Mouse (Mus musculus) ES-Bruce4 (cell line): Measurements from ENCODE around the gene Nipal4. TPM values are rescaled to one million over a fixed set of nuclear protein-coding genes. Genes with fewer than 3 reads are reported as not detected.
A peak's percentile ranks its signal among the peaks of the same experiment; 100 is the strongest.

ENCODE experiments used
- H3K27ac ChIP-seq: 2 replicates; pipeline ENCODE4 v1.5.1; 2012; ENCODE audit warnings: low read length, inconsistent platforms; ENCODE audit not compliant: insufficient read depth
- H3K27me3 ChIP-seq: 2 replicates; pipeline ENCODE4 v1.6.1; 2012; ENCODE audit warnings: mild to moderate bottlenecking, low read length, inconsistent platforms; ENCODE audit not compliant: control insufficient read depth, poor library complexity, insufficient read depth, severe bottlenecking
- H3K36me3 ChIP-seq: 2 replicates; pipeline ENCODE4 v1.6.1; 2012; ENCODE audit warnings: inconsistent platforms, mild to moderate bottlenecking, low read length, moderate library complexity; ENCODE audit not compliant: control insufficient read depth, poor library complexity, insufficient read depth, severe bottlenecking
- H3K4me1 ChIP-seq: one replicate; pipeline ENCODE4 v1.8.1; 2011; ENCODE audit warnings: low read length; ENCODE audit not compliant: control insufficient read depth, insufficient read depth
- H3K4me3 ChIP-seq: 2 replicates; pipeline ENCODE4 v1.5.1; 2011; ENCODE audit warnings: low read depth, mild to moderate bottlenecking, low read length
- H3K9ac ChIP-seq: 2 replicates; pipeline ENCODE4 v1.6.1; 2012; ENCODE audit warnings: low read depth, mild to moderate bottlenecking, inconsistent platforms; ENCODE audit not compliant: poor library complexity, severe bottlenecking
- H3K9me3 ChIP-seq: replicated peaks from 2 replicates; pipeline ENCODE4 v1.6.1; 2012; ENCODE audit warnings: mild to moderate bottlenecking, low read length, inconsistent platforms; ENCODE audit not compliant: control insufficient read depth, poor library complexity, insufficient read depth, severe bottlenecking
- CTCF ChIP-seq: IDR thresholded peaks from one replicate; pipeline ENCODE4 v1.8.1; 2011; ENCODE audit warnings: low read depth, low read length
- EP300 ChIP-seq: IDR thresholded peaks from 2 replicates; pipeline ENCODE4 v1.6.1; 2011; ENCODE audit warnings: low read depth, low read length; ENCODE audit not compliant: insufficient read depth
- POLR2A ChIP-seq: IDR thresholded peaks from one replicate; pipeline ENCODE4 v1.8.1; 2011; ENCODE audit warnings: low read length; ENCODE audit not compliant: insufficient read depth
- polyA plus RNA-seq: library from polyadenylated mRNA; stranded (reverse); fragments of >200 nt; gene quantifications from 2 replicates; pipeline ENCODE4 v1.2.4, GENCODE M21; 2011; ENCODE audit warnings: low read depth; ENCODE audit not compliant: missing spikeins, insufficient read depth, insufficient read length

Nipal4 gene
- polyA plus RNA-seq, 1 experiment, result 4.1 TPM

DNA sequence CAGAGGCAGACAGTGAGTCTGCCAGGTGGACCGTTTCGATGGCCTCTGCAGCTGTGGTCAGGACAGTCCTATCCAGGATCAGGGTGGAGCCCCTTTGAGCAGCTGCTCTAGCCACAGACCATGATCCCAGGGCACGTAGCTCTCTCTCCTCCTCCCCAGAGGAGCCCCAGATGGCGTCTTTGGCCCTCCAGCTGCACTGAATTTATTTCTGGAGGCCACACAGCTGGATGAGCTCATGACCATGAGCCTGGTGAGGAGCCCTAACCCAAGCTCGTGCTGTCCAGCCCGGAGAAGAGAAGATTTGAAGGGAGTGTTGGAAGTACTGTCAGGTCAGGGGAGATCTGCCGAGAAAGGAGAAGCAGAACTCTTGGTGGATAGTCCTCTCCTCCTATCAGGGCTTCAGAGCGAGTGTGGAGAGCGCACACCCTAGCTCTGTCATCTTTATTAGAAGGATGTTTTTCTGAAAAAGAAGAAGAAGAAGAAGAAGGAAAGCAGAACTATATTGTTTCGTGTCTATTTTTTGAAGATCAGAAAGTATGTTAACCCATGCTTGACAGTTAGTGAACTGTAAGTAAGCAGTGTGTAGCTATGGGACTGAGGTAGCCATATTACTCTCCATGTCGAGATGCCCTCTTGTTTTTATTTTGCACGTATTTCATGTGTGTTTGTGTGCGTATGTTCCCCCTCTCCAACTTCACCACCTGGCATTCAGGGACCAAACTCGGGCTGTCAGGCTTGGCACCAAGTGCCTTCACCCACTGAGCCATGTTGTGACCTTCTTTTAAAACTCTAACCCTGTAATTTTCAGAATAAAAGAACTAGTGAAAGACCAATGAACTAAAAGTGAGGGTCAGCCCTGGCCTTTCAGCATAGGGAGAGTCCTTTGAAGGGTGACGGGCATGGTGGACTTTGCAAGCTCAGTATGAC is 38.4 kb downstream of the Nipal4 start:
- Histone ChIP-seq H3K9ac (no peak overlapping the region), H3K4me3 (no peak overlapping the region), H3K9me3 (no peaks in the 10 kb centered on the region), H3K27ac (no peak overlapping the region), H3K4me1 (no peaks in the 10 kb centered on the region), H3K27me3 (no peaks in the 10 kb centered on the region), H3K36me3 (peaks cover 24% of the 10 kb centered on the region)
- TF ChIP-seq EP300 (no peak), POLR2A (no peak), CTCF (no peak)

DNA sequence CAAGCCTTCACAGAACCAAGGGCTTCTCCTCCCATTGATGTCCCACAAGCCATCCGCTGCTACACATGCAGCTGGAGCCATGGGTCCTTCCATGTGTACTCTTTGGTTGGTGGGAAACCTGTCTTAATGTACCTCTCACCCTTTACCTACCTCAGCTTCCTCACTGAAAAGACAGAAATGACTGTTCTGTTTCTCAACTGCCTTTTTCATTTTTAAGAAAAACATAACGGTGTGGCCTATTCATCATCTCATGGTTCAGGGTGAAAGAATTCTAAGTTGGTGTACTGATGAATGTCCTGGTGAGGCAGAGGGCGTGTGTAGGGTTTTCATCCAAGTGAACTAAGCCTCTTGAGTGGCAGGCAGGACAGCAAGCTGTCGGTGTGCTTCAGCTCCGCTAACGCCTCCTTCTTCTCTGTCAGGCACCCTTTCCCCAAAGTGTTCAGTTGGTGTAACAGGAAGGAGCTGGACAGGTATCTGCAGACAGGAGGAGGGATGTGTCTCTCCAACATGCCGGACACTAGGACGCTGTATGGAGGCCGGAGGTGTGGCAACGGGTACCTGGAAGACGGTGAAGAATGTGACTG is 39.4 kb downstream of the Nipal4 start:
- Histone ChIP-seq H3K9ac (no peak overlapping the region), H3K9me3 (no peaks in the 10 kb centered on the region), H3K4me3 (no peak overlapping the region), H3K27ac (no peak overlapping the region), H3K36me3 (peaks cover 24% of the 10 kb centered on the region), H3K27me3 (no peaks in the 10 kb centered on the region), H3K4me1 (no peaks in the 10 kb centered on the region)
- TF ChIP-seq POLR2A (no peak), EP300 (no peak)

DNA sequence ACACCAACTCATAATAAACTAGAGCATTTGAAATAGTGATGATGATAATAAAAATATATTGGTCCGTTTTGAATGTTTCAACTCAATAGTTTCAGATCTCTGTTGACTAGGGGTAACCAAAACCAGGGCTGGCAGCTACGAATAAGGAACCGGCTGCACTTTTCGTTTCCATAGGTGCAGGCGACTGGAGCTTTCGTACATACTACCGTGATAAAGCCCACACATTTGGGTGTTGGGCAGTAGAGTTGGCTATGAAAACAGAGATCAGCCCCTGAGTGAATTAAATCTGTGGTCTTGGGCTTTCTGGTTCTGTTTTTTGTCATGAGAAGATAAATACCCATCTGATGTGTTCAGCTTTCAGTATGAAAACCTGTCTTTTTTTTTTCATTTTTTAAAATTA is 40.0 kb downstream of the Nipal4 start:
- peaks cover 5% of the 10 kb centered on the region for H3K4me1 ChIP-seq
- H3K4me3 ChIP-seq, result no peak overlapping the region
- no peak overlapping the region for H3K9ac ChIP-seq
- no peaks in the 10 kb centered on the region for H3K27me3 ChIP-seq
- H3K36me3 ChIP-seq, result peaks cover 19% of the 10 kb centered on the region
- H3K9me3 ChIP-seq, result no peaks in the 10 kb centered on the region
- no peak overlapping the region for H3K27ac ChIP-seq
- no peak for TF ChIP-seq CTCF
- no peak for TF ChIP-seq EP300
- no peak for TF ChIP-seq POLR2A

DNA sequence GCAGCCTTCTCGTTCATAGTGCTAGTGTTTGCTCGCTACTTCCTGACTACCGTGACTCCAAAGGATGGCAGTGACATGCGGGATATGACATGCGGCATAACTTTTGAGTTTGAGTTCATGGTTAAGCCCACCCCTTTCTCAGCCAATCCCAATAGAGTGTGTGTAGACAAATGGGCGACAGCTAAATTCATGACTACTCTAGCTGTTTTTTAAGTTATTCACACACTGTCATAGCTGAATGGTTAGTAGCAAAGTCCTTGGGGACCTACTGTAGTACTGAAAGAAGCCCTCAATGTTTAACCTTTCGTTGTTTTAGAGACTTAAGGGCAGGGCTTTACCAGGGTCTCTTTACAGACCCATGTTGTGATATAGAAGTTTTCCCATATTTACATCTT is 40.5 kb downstream of the Nipal4 start:
- H3K36me3 ChIP-seq, result peaks cover 18% of the 10 kb centered on the region

DNA sequence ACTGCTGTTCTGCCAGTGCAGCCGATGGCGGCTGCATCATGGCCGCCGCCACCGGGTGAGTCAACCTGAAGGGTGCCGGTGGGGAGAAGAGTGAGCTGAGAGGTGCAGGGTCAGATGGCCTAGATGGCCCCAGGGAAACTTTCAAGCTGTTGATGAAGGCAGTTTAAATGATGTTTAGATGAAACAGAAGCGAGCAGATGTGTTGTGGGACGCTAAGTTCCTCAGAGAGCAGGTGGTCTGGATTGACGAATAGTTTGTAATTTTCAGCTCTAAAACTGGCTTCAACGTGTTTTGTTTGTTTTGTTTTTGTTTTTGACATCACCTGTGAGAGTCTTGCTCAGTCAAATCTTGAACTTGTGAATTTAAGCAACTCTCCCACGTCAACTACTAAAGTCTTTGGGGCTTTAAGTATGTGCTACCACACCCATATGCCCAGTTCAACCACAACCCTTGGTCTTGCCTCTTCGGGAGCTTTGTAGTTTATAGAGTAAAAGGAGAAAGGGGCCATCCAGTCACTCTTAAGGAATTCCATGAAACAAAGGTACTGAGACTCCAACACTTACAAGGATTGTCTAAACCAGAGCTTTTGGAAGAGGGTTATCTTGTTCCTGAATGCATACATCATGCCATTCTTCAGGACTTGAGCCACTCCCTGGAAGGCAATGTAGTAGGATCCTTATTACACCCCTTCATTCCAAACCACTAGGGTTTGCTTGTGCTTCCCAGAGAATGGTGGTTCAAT is 41.0 kb downstream of the Nipal4 start:
- no peak for TF ChIP-seq POLR2A
- no peak for TF ChIP-seq CTCF
- no peak for TF ChIP-seq EP300
- Histone ChIP-seq H3K4me1 (peaks cover 9% of the 10 kb centered on the region), H3K9me3 (no peaks in the 10 kb centered on the region), H3K36me3 (peaks cover 13% of the 10 kb centered on the region), H3K27ac (peak overlapping the region; percentile 23; the same call in 1 of the 2 replicates), H3K27me3 (no peaks in the 10 kb centered on the region), H3K9ac (no peak overlapping the region), H3K4me3 (no peak overlapping the region)

More for the DNA sequence above, 40.5 kb downstream of the Nipal4 start:
- TF ChIP-seq CTCF (no peak), EP300 (no peak), POLR2A (no peak)
- Histone ChIP-seq H3K4me3 (no peak overlapping the region), H3K27me3 (no peaks in the 10 kb centered on the region), H3K27ac (peak overlapping the region; percentile 23; the same call in 1 of the 2 replicates), H3K9me3 (no peaks in the 10 kb centered on the region), H3K9ac (no peak overlapping the region), H3K4me1 (peaks cover 7% of the 10 kb centered on the region)
